Mouse (Mus musculus) brown adipose tissue, adult 24 weeks (tissue): ENCODE data around the gene Rab43. TPM values are rescaled to one million over a fixed set of nuclear protein-coding genes. Genes with fewer than 3 reads are reported as not detected.

Source experiments
- H3K27ac ChIP-seq: fragments of 200-500 bp; replicated peaks from 2 replicates; pipeline ENCODE4 v1.5.1; 2012; ENCODE audit warnings: low read depth, mild to moderate bottlenecking, low read length
- H3K4me1 ChIP-seq: fragments of 200-500 bp; 2 replicates; pipeline ENCODE4 v1.6.1; 2012; ENCODE audit warnings: low read length, mixed read lengths; ENCODE audit not compliant: control insufficient read depth, insufficient read depth, insufficient read length
- H3K4me3 ChIP-seq: fragments of 200-500 bp; 2 replicates; pipeline ENCODE4 v1.5.1; 2012; ENCODE audit warnings: low read depth, mild to moderate bottlenecking, low read length, moderate library complexity; ENCODE audit not compliant: insufficient read depth
- polyA plus RNA-seq: library from polyadenylated mRNA; stranded (reverse); fragments of >200 nt; gene quantifications from 2 replicates; pipeline ENCODE4 v1.2.4, GENCODE M21; 2012; ENCODE audit not compliant: missing spikeins, insufficient read depth, insufficient read length

Rab43 gene
- polyA plus RNA-seq, 1 experiment, result 16.0 TPM

- no peak overlapping the region for H3K4me3 ChIP-seq
These were observed 12.4 kb downstream of the Rab43 start for GRCm38 (mm10) chr6:87799576-87799975.

GRCm38 (mm10) chr6:87797321-87797720, 14.6 kb downstream of the Rab43 start:
- H3K4me3 ChIP-seq, result no peak overlapping the region
- peaks cover 12% of the 10 kb centered on the region for H3K4me1 ChIP-seq
- H3K27ac ChIP-seq, result no peak overlapping the region

More at GRCm38 (mm10) chr6:87799576-87799975, 12.4 kb downstream of the Rab43 start:
- peaks cover 12% of the 10 kb centered on the region for H3K4me1 ChIP-seq
- no peak overlapping the region for H3K27ac ChIP-seq

- H3K27ac ChIP-seq, result no peak overlapping the region
- peaks cover 12% of the 10 kb centered on the region for H3K4me1 ChIP-seq
- no peak overlapping the region for H3K4me3 ChIP-seq
These were observed 15.6 kb downstream of the Rab43 start for GRCm38 (mm10) chr6:87796251-87796880.

GRCm38 (mm10) chr6:87795385-87796150, 16.4 kb downstream of the Rab43 start:
- no peak overlapping the region for H3K27ac ChIP-seq
- no peak overlapping the region for H3K4me3 ChIP-seq
- peaks cover 12% of the 10 kb centered on the region for H3K4me1 ChIP-seq

DNA sequence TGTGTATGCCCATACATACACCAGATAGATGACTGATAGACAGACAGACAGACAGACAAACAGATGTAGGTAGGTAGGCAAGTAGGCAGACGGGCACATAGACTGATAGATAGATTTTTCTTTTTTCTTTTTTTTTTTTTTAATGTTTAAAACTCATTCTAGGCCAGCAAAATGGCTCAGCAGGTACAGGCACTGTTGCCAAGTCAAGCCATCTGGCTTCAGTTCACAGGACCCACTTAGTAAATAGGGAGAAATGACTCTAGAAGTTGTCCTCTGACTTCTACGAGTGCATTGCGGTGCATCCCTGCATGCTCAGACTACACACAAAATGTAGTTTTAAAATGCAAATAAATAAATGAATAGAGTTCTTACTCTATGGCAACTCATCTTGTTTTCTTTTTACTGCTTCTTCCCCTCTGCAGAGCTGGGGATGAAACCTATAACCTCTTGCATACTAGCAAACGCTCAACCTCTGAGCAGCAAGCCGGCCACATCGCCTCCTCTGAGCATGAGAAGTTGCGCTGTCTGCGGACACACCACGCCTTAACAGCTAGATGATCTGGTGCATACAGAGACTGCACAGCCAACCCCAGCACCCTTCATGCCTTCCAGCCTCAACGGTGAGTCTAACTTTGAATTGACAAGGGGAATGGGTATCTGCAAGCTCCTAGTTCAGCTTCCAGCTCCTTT, 18.0 kb downstream of the Rab43 start:
- Histone ChIP-seq H3K4me3 (no peak overlapping the region), H3K4me1 (peaks cover 12% of the 10 kb centered on the region), H3K27ac (no peak overlapping the region)

- H3K4me1 ChIP-seq, result no peaks in the 10 kb centered on the region
- no peak overlapping the region for H3K27ac ChIP-seq
- H3K4me3 ChIP-seq, result no peak overlapping the region
These were observed 20.1 kb downstream of the Rab43 start for GRCm38 (mm10) chr6:87791826-87792225.

DNA sequence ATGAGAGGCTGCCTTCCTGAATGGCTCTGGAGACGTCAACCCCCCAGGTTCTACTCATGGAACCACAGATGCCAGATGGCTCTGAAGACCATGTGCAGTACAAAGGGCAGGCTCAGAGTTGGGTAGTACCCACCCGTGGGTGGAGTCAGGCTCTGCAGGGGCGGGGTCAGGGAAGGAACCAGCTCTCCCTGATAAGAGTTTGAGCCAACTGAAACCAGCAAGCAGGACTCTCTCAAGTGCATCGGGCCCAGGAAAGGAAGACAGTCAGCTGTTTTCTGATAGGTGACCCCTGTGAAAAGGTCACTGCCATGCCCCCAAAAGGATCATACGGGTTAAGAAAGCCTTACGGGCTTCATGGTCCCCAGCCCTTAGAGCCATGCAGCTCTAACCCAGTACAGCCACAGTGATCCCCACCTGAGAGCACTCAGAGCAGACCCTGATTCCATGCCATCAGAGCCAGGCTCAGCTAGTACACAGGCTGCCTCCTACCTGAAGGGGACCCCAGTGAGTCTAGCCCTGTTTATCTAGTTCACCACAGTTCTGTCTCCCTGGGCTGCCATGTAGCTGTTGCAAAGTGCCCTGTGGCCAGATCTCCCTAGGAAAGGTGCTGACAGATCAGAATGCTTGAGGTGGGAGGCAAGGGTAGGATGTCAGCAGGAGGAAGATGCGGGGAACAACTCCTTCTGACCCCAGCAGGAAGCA, 21.0 kb downstream of the Rab43 start:
- no peaks in the 10 kb centered on the region for H3K4me1 ChIP-seq
- H3K27ac ChIP-seq, result no peak overlapping the region
- H3K4me3 ChIP-seq, result no peak overlapping the region

DNA sequence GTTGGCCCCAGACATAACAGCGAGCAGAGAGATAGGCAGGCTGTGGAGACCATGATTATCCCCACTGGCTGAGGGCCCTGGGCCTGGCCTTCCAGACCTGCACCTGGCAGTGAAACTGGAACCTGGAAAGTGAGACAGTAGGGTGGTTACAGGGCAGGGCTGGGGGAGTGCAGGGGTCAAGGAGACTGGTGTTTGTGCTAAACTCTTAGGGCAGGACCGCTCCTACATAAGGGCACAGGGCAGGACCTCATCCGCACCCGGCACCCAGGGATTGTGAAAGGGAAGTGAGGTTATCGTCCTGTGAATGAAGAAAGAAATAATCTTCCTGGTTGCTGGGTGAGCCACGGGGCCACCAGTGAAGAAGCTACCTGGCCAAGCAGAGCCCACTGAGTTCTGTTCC, 22.2 kb downstream of the Rab43 start:
- Histone ChIP-seq H3K4me1 (no peaks in the 10 kb centered on the region), H3K27ac (no peak overlapping the region)

GRCm38 (mm10) chr6:87788896-87789587, 22.9 kb downstream of the Rab43 start:
- H3K4me1 ChIP-seq, result no peaks in the 10 kb centered on the region
- no peak overlapping the region for H3K4me3 ChIP-seq
- H3K27ac ChIP-seq, result no peak overlapping the region

More for the DNA sequence above, 22.2 kb downstream of the Rab43 start:
- H3K4me3 ChIP-seq, result no peak overlapping the region

DNA sequence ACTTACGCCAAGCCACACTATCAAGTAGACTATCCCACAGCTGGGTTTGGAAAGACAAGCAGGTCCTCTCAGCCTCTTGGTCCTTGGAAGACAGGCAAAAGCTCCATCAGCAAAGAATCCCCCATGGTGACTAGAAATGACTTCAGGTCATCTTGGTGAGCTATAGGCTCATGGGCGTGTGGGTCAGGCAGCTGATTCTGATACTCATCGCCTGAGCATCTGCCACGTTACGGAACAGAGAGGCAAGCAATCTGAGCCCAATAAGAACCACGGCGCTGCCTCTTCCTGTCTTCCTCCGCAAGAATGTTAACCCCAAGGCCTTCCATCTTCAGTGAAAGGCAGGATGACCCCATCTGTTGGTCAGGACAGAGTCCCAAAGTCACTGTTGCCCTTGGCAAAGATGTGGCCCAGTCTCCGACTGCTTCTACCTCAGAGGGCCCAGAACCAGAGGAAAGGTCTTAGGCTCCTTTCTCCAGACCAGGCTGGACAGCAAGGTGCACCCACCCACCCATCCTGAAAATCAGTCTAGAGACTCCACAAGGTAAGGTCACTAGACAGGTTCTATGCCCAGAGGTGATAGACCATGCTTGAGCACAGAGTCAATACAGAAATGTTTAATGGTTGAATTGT, 23.6 kb downstream of the Rab43 start:
- no peak overlapping the region for H3K27ac ChIP-seq
- H3K4me3 ChIP-seq, result no peak overlapping the region
- H3K4me1 ChIP-seq, result no peaks in the 10 kb centered on the region

GRCm38 (mm10) chr6:87787108-87787890, 24.7 kb downstream of the Rab43 start:
- H3K4me3 ChIP-seq, result no peak overlapping the region

GRCm38 (mm10) chr6:87786621-87787020, 25.3 kb downstream of the Rab43 start:
- H3K4me3 ChIP-seq, result no peak overlapping the region
- no peak overlapping the region for H3K27ac ChIP-seq
- H3K4me1 ChIP-seq, result no peaks in the 10 kb centered on the region

More at GRCm38 (mm10) chr6:87787108-87787890, 24.7 kb downstream of the Rab43 start:
- Histone ChIP-seq H3K4me1 (no peaks in the 10 kb centered on the region), H3K27ac (no peak overlapping the region)

GRCm38 (mm10) chr6:87784033-87784432, 27.9 kb downstream of the Rab43 start:
- Histone ChIP-seq H3K4me1 (no peaks in the 10 kb centered on the region), H3K27ac (no peak overlapping the region), H3K4me3 (no peak overlapping the region)
